Comparison of ENCODE assay signal across 15 mouse cellular contexts in genomic region chr5:74765061-74765767, GRCm38 (mm10).
DNase-seq lines count a peak whose midpoint lies in the region; ATAC-seq and TF ChIP-seq lines count a peak whose summit lies in the region.
"Had no signal": no experiment of that assay in that cellular context is flagged by ENCODE, and none has a peak within 500 bp of the region (broad histone marks: within the 10 kb centered on the region; RNA-seq: fewer than 3 reads in every experiment).

No protein-coding gene starts in this region.

- intact Hi-C loops in left cerebral cortex, postnatal 36 days (cut with DNase I): no loop called here

- no peak for ATAC-seq in heart, embryonic 14.5 days (ENCODE audit: insufficient number of reproducible peaks, insufficient read depth, low FRiP score, low read depth)
- ATAC-seq in lung, postnatal 0 days: no peak
- peak; percentile 60; the same call in 1 of the 2 replicates for ATAC-seq in hindbrain, embryonic 12.5 days (ENCODE audit: low FRiP score)

- 40% methylated on average over 9 of the region's 9 CpGs for WGBS in heart, embryonic 14.5 days
- WGBS in lung, postnatal 0 days: 46% methylated on average over 9 of the region's 9 CpGs
- WGBS in hindbrain, embryonic 12.5 days: 49% methylated on average over 9 of the region's 9 CpGs

- no peak for TF ChIP-seq POLR2A in brain, embryonic 14.5 days (IDR thresholded peaks at IDR 0.05; ENCODE audit: borderline replicate concordance, extremely low read depth, insufficient read depth, insufficient read length, poor library complexity, severe bottlenecking)

- peaks cover 14 to 55% of the 10 kb centered on the region in 2 experiments for H3K4me1 ChIP-seq in heart, embryonic 14.5 days (ENCODE audit: control insufficient read depth in 2 of 2, insufficient read depth in 2 of 2, low read length in 2 of 2)
- no peaks in the 10 kb centered on the region for H3K4me1 ChIP-seq in lung, postnatal 0 days (ENCODE audit: insufficient read depth, low read depth, low read length)
- H3K4me1 ChIP-seq in hindbrain, embryonic 12.5 days: 0 out of 2 replicates have a peak, but pooled peaks cover 13% of the 10 kb centered on the region

- TF ChIP-seq EP300 in lung, postnatal 0 days (IDR thresholded peaks at IDR 0.05): no peak

- H3K4me3 ChIP-seq in heart, embryonic 14.5 days (ENCODE audit: control insufficient read depth in 1 of 2, insufficient read depth in 1 of 2, low read depth in 1 of 2, low read length in 2 of 2): no peak overlapping the region
- H3K4me3 ChIP-seq in lung, postnatal 0 days (ENCODE audit: low read depth, low read length): no peak overlapping the region
- H3K4me3 ChIP-seq in hindbrain, embryonic 12.5 days: no peak overlapping the region
- H3K4me3 ChIP-seq: limb, embryonic 10.5 days had no signal

- no peaks in the 10 kb centered on the region for H3K27me3 ChIP-seq in heart, embryonic 14.5 days (ENCODE audit: control insufficient read depth, insufficient read depth, low read length)
- H3K27me3 ChIP-seq in lung, postnatal 0 days (replicated peaks; ENCODE audit: insufficient read depth, low read length): no peaks in the 10 kb centered on the region
- H3K27me3 ChIP-seq in hindbrain, embryonic 12.5 days: 0 out of 2 replicates have a peak, but pooled peaks cover 3% of the 10 kb centered on the region

- H3K9me3 ChIP-seq in heart, embryonic 14.5 days (ENCODE audit: control insufficient read depth, low read length): 0 out of 2 replicates have a peak, but pooled peaks cover 5% of the 10 kb centered on the region
- no peaks in the 10 kb centered on the region for H3K9me3 ChIP-seq in lung, postnatal 0 days (ENCODE audit: low read length)
- no peaks in the 10 kb centered on the region for H3K9me3 ChIP-seq in hindbrain, embryonic 12.5 days (replicated peaks)
- H3K9me3 ChIP-seq: limb, embryonic 10.5 days had no signal

- no peak overlapping the region for H3K27ac ChIP-seq in heart, embryonic 14.5 days (replicated peaks in 1 of 2; ENCODE audit: control insufficient read depth in 1 of 2, insufficient read depth in 1 of 2, low read depth in 2 of 2, low read length in 2 of 2)
- H3K27ac ChIP-seq in lung, postnatal 0 days (ENCODE audit: low read length): no peak overlapping the region
- no peak overlapping the region for H3K27ac ChIP-seq in hindbrain, embryonic 12.5 days
- H3K27ac ChIP-seq: kidney, postnatal 0 days; limb, embryonic 10.5 days had no signal

- no peak for TF ChIP-seq CTCF in lung, postnatal 0 days (IDR thresholded peaks at IDR 0.05)
- no peak for TF ChIP-seq CTCF in brain, embryonic 14.5 days (IDR thresholded peaks at IDR 0.05; ENCODE audit: borderline replicate concordance, extremely low read depth, insufficient read depth, insufficient read length)

- DNase-seq in heart, adult 11 months: no peak
- peak; percentile 14 for DNase-seq in lung, postnatal 0 days (ENCODE audit: low spot score)
- DNase-seq in lung, postnatal 25 days (ENCODE audit: low spot score): no peak
- peak; percentile 64 for DNase-seq in brain, embryonic 14.5 days (ENCODE audit: low read depth)
- DNase-seq in spleen, adult 18-20 months: no peak
- DNase-seq in left cerebral cortex, postnatal 36 days (ENCODE audit: low spot score in 2 of 2): no peak
- DNase-seq: adrenal gland, postnatal 25 days; gastrocnemius, postnatal 10 days; heart, postnatal 10 days; layer of hippocampus, adult 9-11 months; thymus, adult 2 months had no signal

- H3K4me2 ChIP-seq in heart, embryonic 14.5 days (ENCODE audit: low read length): peak overlapping the region; percentile 34; the same call in 1 of the 2 replicates
- H3K4me2 ChIP-seq in lung, postnatal 0 days (replicated peaks; ENCODE audit: low read depth, low read length): no peak overlapping the region
- H3K4me2 ChIP-seq in hindbrain, embryonic 12.5 days (replicated peaks): no peak overlapping the region

- no peak overlapping the region for H3K9ac ChIP-seq in heart, embryonic 14.5 days (ENCODE audit: low read length)
- H3K9ac ChIP-seq in lung, postnatal 0 days (replicated peaks; ENCODE audit: low read depth): no peak overlapping the region
- no peak overlapping the region for H3K9ac ChIP-seq in hindbrain, embryonic 12.5 days

- H3K36me3 ChIP-seq in heart, embryonic 14.5 days (ENCODE audit: control insufficient read depth, insufficient read depth, low read length): no peaks in the 10 kb centered on the region
- H3K36me3 ChIP-seq in lung, postnatal 0 days (ENCODE audit: insufficient read depth, low read length): no peaks in the 10 kb centered on the region
- no peaks in the 10 kb centered on the region for H3K36me3 ChIP-seq in hindbrain, embryonic 12.5 days
- H3K36me3 ChIP-seq: limb, embryonic 10.5 days had no signal

Comparison
In these comparisons a context has a peak if more than half of its experiments do, and no peak if none do; other contexts are left out.
1. DNase-seq: peak in lung, postnatal 0 days (single experiment) and brain, embryonic 14.5 days (single experiment); none in heart, adult 11 months (single experiment), lung, postnatal 25 days (single experiment), spleen, adult 18-20 months (0 of 2) and left cerebral cortex, postnatal 36 days (0 of 2).